Mouse (Mus musculus): ENCODE data around the gene Lrp6. TPM values are rescaled to one million over a fixed set of nuclear protein-coding genes. Genes with fewer than 3 reads are reported as not detected.

The Lrp6 gene
- polyA plus RNA-seq, 1 experiment from 2014 or later, result 24.4 TPM

DNA sequence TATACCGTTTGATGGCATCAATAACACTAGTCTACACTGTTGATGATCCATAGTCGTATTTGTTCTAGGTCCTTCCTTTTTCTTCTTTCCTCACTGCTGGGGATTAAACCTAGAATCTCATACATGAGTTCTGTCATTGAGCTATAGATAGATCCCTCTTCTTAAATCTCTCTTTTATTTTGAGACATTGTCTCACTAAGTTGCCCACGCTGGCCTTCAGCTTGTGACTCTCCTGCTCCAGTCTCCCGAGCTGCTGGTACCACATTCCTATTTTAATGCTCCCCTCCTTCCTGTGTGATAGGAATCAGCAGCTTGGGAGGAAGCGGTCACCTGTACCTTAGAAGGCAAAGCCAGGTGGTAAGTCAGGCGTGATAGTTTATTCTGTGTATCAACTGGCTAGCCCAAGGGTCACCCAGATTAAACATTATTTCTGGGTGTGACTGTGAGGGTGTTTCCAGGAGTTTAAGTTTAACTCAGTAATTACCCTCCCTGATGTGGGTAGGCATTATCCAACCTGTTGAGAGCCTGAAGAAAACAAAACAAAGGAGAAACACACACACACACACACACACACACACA, 31.0 kb upstream of the Lrp6 start:
- no peak for DNase-seq (ENCODE audit: low spot score)
- 90% methylated on average over 6 of the region's 6 CpGs for WGBS
- Histone ChIP-seq H3K4me1 (0 out of 2 replicates have a peak, but pooled peaks cover 4% of the 10 kb centered on the region), H3K4me3 (no peak overlapping the region), H3K36me3 (no peaks in the 10 kb centered on the region), H3K27me3 (ENCODE audit: low read depth, poor library complexity, severe bottlenecking) (no peaks in the 10 kb centered on the region), H3K27ac (replicated peaks) (no peak overlapping the region), H3K9me3 (replicated peaks) (no peaks in the 10 kb centered on the region)

DNA sequence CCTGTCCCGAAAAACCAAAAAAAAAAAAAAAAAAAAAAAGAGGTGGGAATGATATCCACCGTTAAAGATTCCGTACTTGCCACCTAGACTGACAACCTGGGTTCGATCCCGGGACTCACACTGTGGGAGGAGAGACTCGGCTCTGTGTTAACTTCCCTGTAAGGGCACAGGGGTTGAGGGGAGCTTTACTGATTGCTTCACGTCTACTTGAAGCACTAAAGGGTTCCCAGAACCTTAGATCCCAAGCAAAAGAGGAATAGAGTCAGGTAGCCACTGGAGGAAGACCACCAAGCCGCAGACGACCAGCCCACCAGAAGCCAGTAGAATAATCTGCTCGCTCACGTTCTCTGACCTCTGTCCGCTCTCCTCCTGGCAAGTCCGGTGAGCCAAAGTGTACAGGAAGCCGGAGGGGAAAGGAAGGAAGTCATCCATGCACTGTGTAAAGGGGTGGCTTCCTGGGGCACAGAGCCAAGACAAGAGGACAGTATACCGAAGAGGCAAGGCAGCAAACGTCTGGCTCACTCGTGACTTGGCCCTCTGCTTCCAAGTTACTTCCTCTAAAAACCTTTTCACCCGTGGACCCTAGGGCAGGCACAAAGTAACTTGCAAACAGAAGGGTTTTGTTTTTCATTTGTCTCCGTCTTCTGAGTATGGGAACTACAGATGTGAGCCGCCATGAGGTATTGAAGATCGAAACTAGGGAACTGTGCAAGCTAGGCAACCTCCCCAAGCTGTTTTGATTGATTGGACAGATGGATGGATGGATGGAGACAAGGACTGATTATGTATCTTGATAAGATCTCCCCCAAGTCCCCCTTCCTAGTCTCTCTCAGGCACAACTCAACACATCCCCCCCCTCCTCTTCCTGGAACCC, 28.0 kb upstream of the Lrp6 start:
- H3K27me3 ChIP-seq (ENCODE audit: low read depth, poor library complexity, severe bottlenecking), result no peaks in the 10 kb centered on the region
- DNase-seq (ENCODE audit: low spot score), result no peak
- 91% methylated on average over 21 of the region's 21 CpGs for WGBS

DNA sequence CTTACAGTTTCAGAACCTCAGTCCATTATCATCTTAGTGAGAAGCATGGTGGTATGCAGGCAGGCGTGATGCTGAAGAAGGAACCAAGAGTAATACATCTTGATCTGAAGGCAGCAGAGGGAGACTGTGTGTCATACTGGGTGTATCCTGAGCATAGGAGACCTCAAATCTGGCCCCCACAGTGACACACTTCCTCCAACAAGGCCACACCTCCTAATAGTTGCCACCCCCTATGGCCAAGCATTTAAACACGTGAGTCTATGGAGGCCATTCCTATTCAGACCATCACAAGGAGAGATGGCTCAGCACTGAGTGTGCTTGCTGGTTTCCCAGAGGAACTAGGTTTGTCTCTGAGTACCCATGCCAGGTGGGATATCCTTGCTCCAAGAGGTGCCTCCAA, 24.8 kb upstream of the Lrp6 start:
- Histone ChIP-seq H3K4me3 (no peak overlapping the region), H3K4me1 (no peaks in the 10 kb centered on the region), H3K27me3 (ENCODE audit: low read depth, poor library complexity, severe bottlenecking) (0 out of 2 replicates have a peak, but pooled peaks cover 1% of the 10 kb centered on the region), H3K36me3 (no peaks in the 10 kb centered on the region), H3K9me3 (replicated peaks) (no peaks in the 10 kb centered on the region), H3K27ac (replicated peaks) (no peak overlapping the region)
- no peak for DNase-seq (ENCODE audit: low spot score)
- 89% methylated on average over 2 of the region's 2 CpGs for WGBS

More for the DNA sequence above, 28.0 kb upstream of the Lrp6 start:
- no peaks in the 10 kb centered on the region for H3K9me3 ChIP-seq (replicated peaks)
- H3K4me1 ChIP-seq, result no peaks in the 10 kb centered on the region
- H3K36me3 ChIP-seq, result no peaks in the 10 kb centered on the region
- no peak overlapping the region for H3K4me3 ChIP-seq
- H3K27ac ChIP-seq (replicated peaks), result no peak overlapping the region

DNA sequence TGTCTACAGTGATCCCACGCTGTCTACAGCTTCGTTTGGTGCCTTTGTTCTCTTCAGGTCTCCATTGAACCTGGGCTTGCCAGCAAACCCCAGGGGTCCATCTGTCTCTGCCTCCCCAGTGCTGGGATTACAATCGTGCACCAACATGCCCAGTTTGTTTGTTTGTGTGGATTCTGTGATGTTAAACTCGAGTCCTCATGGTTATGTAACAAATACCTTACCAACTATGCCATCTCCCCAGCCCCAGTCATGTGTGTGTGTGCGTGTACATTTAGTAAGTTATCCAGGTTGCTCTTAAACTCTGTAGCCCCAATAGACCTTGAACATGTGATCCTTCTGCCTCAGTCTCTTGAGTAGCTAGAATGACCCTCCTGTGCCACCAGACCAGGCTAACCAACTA, 19.5 kb upstream of the Lrp6 start:
- Histone ChIP-seq H3K4me1 (0 out of 2 replicates have a peak, but pooled peaks cover 3% of the 10 kb centered on the region), H3K9me3 (replicated peaks) (no peaks in the 10 kb centered on the region), H3K36me3 (no peaks in the 10 kb centered on the region), H3K27me3 (ENCODE audit: low read depth, poor library complexity, severe bottlenecking) (peaks cover 6% of the 10 kb centered on the region; the same call in 1 of the 2 replicates), H3K4me3 (no peak overlapping the region), H3K27ac (replicated peaks) (no peak overlapping the region)
- no peak for DNase-seq (ENCODE audit: low spot score)
- 78% methylated on average over 5 of the region's 5 CpGs for WGBS

DNA sequence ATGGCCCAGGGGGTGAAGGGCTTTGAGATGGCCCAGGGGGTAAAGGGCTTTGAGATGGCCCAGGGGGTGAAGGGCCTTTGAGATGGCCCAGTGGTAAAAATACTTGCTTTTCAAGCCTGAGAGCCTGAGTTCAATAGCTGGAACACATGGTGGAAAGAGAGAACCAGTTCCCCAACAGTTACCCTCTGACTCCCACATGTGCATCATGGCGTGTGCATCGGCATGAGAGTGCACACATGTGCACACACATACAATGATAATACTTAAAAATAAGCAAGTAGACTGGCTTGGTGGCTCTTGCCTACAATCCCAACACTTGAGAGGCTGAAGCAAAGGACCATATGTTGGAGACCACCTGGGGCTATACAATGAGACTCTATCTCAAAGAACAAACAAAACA, 17.9 kb upstream of the Lrp6 start:
- 0 out of 2 replicates have a peak, but pooled peaks cover 3% of the 10 kb centered on the region for H3K4me1 ChIP-seq

DNA sequence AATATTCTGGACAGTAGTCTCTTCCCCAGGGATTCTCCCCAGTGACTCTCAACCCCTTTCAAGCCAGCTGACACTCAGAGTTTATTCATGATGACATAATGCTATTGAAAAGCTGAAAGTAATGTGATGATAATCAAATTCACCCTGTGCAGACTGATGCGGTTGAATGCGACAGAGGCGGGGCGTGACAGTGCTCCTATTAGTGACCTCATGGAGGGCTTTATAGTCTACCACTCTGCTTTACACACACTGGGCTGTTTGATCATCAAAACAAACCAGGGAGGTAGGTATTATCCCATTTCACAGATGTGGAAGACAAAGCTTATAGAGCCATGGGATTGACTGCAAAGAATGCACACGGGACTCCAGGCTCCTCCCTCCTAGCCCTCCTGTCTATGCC, 15.3 kb upstream of the Lrp6 start:
- Histone ChIP-seq H3K4me1 (0 out of 2 replicates have a peak, but pooled peaks cover 3% of the 10 kb centered on the region), H3K4me3 (no peak overlapping the region), H3K27me3 (ENCODE audit: low read depth, poor library complexity, severe bottlenecking) (peaks cover 17% of the 10 kb centered on the region), H3K9me3 (replicated peaks) (no peaks in the 10 kb centered on the region), H3K36me3 (no peaks in the 10 kb centered on the region), H3K27ac (replicated peaks) (no peak overlapping the region)
- DNase-seq (ENCODE audit: low spot score), result peak; percentile 28
- 59% methylated on average over 5 of the region's 5 CpGs for WGBS

More for the DNA sequence above, 17.9 kb upstream of the Lrp6 start:
- DNase-seq (ENCODE audit: low spot score), result no peak
- no peaks in the 10 kb centered on the region for H3K36me3 ChIP-seq
- 98% methylated on average over 2 of the region's 2 CpGs for WGBS
- H3K9me3 ChIP-seq (replicated peaks), result no peaks in the 10 kb centered on the region
- H3K4me3 ChIP-seq, result no peak overlapping the region
- H3K27ac ChIP-seq (replicated peaks), result no peak overlapping the region
- peaks cover 6% of the 10 kb centered on the region; the same call in 1 of the 2 replicates for H3K27me3 ChIP-seq (ENCODE audit: low read depth, poor library complexity, severe bottlenecking)

DNA sequence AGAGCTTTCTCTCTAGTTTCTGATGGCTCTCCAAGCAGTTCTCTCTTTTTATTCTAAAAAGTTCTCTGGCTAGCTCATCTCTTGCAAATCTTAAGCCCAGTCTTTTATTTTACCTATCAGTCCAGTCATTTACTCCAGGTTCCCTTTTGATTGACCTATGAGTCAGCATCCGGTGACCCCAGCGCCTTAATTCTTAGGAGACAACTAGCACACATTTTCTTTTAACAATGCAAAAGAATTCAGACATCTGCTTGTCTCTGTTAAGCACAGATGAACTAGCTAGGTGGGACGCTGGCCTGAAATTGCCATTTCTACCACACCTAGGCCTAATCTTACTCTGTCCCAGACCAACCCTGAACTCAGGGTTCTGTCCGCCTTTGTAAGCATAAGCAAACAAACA, 12.7 kb upstream of the Lrp6 start:
- H3K9me3 ChIP-seq (replicated peaks), result no peaks in the 10 kb centered on the region
- H3K36me3 ChIP-seq, result no peaks in the 10 kb centered on the region
- H3K4me1 ChIP-seq, result 0 out of 2 replicates have a peak, but pooled peaks cover 3% of the 10 kb centered on the region
- DNase-seq (ENCODE audit: low spot score), result no peak
- no peak overlapping the region for H3K27ac ChIP-seq (replicated peaks)
- peaks cover 21% of the 10 kb centered on the region for H3K27me3 ChIP-seq (ENCODE audit: low read depth, poor library complexity, severe bottlenecking)
- no peak overlapping the region for H3K4me3 ChIP-seq
- 87% methylated on average over 4 of the region's 4 CpGs for WGBS

DNA sequence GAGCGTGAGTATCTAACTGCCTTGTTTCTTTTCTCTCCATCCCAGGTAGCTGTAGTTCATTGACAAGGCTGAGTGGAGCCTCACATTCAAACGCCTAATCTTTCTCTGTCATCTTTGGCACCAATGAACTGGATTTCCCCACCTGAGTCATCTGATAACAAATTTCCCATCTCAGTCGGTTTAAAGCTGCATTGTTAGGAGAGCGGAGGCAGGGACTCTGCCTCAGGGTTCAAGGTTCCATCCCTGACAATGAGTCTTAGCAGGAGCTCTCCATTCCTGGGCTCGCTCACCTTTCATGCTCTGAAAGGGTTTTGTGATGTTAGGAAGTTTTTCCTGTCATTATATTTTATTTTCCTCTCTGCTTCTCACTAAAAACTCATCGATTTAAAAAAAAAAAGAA, 11.3 kb upstream of the Lrp6 start:
- Histone ChIP-seq H3K4me1 (0 out of 2 replicates have a peak, but pooled peaks cover 3% of the 10 kb centered on the region), H3K4me3 (no peak overlapping the region), H3K9me3 (replicated peaks) (no peaks in the 10 kb centered on the region), H3K36me3 (no peaks in the 10 kb centered on the region), H3K27ac (replicated peaks) (no peak overlapping the region), H3K27me3 (ENCODE audit: low read depth, poor library complexity, severe bottlenecking) (peaks cover 21% of the 10 kb centered on the region)
- DNase-seq (ENCODE audit: low spot score), result no peak
- 63% methylated on average over 6 of the region's 6 CpGs for WGBS

DNA sequence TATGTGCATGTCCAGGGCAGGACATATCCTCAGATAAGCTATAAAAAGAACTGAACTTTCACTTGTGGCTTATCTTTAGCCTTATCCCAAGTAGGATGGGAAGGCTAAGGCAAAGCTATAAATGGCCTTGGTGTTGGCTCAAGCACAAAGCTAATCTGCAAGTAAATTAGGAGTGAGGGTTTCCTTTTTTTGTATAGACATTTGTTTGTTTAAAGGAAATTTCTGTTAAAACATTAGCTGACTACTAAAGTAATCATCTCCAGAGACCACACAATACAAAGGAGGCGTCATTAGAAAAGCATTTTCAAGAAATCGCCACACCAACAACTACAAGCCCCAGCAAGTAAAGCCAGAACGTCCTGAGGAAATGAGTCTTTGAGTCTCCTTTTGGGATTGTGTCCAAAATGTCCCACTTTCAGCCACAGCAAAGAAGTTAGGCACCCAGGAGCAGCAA, 8.6 kb upstream of the Lrp6 start:
- Histone ChIP-seq H3K4me3 (no peak overlapping the region), H3K4me1 (no peaks in the 10 kb centered on the region), H3K36me3 (no peaks in the 10 kb centered on the region), H3K27me3 (ENCODE audit: low read depth, poor library complexity, severe bottlenecking) (peaks cover 21% of the 10 kb centered on the region), H3K9me3 (replicated peaks) (no peaks in the 10 kb centered on the region), H3K27ac (replicated peaks) (no peak overlapping the region)
- no peak for DNase-seq (ENCODE audit: low spot score)
- WGBS, result 87% methylated on average over 3 of the region's 3 CpGs

DNA sequence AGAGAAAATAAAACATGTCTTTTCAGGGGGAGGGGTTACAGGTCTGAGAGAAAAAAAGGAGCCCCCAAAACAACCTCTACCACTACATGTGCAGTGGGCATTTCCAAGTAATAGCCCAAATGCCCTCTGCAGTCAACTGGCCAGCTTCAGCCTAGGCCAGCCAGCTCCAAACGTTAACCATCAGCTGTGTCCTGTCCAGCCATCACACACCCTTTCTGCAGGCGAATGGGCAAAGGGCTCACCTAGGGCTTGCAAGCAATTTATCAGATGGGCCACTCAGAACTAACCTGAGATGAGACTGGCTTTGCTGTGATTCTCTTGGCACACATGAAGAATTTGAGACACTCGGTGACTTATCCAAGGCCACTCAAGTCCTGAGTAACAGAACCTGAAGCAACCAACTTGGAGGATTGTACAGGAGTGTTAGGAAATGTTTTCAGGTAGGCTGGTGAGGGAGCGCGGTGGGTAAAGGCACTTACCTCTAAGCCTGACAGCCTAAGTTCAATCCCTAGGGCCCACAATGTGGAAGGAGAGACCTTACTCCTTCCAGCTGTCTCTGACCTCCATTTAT, 1.3 kb upstream of the Lrp6 start:
- no peaks in the 10 kb centered on the region for H3K36me3 ChIP-seq
- 0 out of 2 replicates have a peak, but pooled peaks cover 5% of the 10 kb centered on the region for H3K27me3 ChIP-seq (ENCODE audit: low read depth, poor library complexity, severe bottlenecking)
- H3K4me3 ChIP-seq, result no peak overlapping the region
- peaks cover 37% of the 10 kb centered on the region for H3K4me1 ChIP-seq
- H3K9me3 ChIP-seq (replicated peaks), result no peaks in the 10 kb centered on the region
- 77% methylated on average over 5 of the region's 5 CpGs for whole genome bisulfite sequencing
- H3K27ac ChIP-seq (replicated peaks), result no peak overlapping the region; the same call in 1 of the 2 replicates
- DNase-seq (ENCODE audit: low spot score), result no peak

DNA sequence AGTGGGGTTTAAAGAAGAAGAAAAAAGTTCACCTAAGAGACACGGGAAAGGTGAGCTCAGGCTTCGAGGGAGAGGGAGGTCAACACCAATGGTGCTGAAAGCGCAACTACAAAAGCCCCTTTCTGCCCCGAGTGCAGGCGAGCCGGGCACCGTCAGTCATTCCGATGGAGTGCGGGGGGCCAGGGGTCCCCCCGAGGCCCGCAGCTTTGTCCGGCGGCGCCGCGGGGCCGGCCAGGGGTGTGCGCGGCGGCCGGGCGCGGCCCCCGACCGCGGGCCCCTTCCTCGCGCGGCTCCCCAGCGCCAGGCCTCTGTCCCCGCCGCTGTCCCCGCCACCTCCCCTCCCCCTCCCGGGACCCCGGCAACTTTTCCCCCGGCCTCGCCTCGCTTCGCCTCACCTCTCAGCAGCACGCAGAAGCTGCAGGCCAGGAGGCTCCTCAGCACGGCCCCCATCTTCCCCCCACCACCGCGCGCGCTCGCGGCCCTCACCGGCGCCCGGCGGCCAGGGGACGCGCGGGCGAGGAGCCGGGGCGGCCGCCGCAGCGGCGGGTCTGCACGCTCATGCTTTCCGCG, 432 bp downstream of the Lrp6 start:
- peak overlapping the region; percentile 100 for H3K27ac ChIP-seq (replicated peaks)
- H3K36me3 ChIP-seq, result no peaks in the 10 kb centered on the region
- H3K4me1 ChIP-seq, result peaks cover 37% of the 10 kb centered on the region
- H3K27me3 ChIP-seq (ENCODE audit: low read depth, poor library complexity, severe bottlenecking), result 0 out of 2 replicates have a peak, but pooled peaks cover 5% of the 10 kb centered on the region
- no peaks in the 10 kb centered on the region for H3K9me3 ChIP-seq (replicated peaks)
- no peak for DNase-seq (ENCODE audit: low spot score)
- WGBS, result 2% methylated on average over 45 of the region's 64 CpGs
- peak overlapping the region; percentile 93 for H3K4me3 ChIP-seq

DNA sequence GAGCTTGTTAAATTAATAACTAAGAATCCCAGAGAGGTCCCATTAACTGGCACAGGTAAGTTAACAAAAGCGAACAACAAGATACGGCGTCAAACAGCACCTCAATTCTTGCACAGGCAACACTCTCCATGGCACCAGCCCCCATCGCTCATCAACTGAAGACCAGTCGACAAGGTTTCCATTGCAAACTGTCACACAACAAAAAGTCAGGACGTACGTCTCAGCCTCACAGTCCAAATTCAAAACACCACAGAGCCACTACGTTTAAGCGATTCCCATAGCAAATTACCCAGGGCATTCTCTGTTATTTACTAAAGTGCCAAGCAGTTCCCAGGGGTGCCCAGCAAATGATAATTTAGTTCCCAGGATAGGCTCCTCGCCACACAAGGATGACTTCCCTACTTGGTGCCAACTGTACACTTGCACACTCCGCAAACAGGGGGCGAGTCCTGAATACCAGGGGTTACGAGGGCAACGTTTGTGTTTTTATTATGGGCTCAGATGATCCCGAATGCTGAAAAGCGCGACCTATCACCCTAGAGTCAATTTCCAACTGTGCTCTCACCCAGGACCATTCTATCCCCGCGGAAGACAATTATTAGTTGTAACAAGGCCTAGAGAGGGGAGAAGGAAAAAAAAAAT, 1.0 kb downstream of the Lrp6 start:
- WGBS, result 2% methylated on average over 19 of the region's 19 CpGs
- Histone ChIP-seq H3K4me1 (peaks cover 37% of the 10 kb centered on the region), H3K27me3 (ENCODE audit: low read depth, poor library complexity, severe bottlenecking) (0 out of 2 replicates have a peak, but pooled peaks cover 5% of the 10 kb centered on the region), H3K9me3 (replicated peaks) (no peaks in the 10 kb centered on the region), H3K27ac (replicated peaks) (peak overlapping the region; percentile 100), H3K4me3 (peak overlapping the region; percentile 93), H3K36me3 (no peaks in the 10 kb centered on the region)
- peak; percentile 24 for DNase-seq (ENCODE audit: low spot score)
